Mouse (Mus musculus): ENCODE measurements around the gene Bag5. TPM values are rescaled to one million over a fixed set of nuclear protein-coding genes. Genes with fewer than 3 reads are reported as not detected.

Gene Bag5
- polyA plus RNA-seq, 1 experiment: 6.2 TPM

DNA sequence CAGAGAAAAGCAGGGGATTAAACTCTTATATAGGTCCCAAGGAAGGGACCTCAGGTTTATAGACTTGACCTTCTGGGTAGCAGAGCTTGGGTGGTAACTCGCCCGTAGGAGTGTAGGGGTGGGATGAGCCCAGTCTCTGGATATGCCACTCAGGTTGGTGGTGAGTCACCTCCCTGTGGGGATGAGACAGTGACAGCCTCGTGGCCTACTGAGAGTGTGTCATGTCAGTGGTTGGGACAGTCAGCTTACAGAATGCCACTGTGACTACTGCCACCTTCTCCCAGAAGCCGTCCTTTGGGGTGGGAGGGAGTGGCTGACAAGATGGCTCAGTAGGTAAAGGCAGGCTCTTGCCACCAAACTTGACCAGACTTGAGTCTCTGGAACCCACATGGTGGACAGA, 26.7 kb downstream of the Bag5 start:
- Histone ChIP-seq H3K36me3 (ENCODE audit: control insufficient read depth, insufficient read depth, low read length) (peaks cover 6% of the 10 kb centered on the region; the same call in 1 of the 2 replicates), H3K27ac (ENCODE audit: insufficient read depth, low read length) (no peak overlapping the region), H3K4me3 (ENCODE audit: extremely low read depth, insufficient read depth, insufficient read length) (no peak overlapping the region), H3K4me1 (ENCODE audit: control insufficient read depth, insufficient read depth, insufficient read length) (peaks cover 1% of the 10 kb centered on the region; the same call in 1 of the 2 replicates), H3K27me3 (ENCODE audit: control insufficient read depth, insufficient read depth, low read length) (no peaks in the 10 kb centered on the region)
- no peak for DNase-seq (ENCODE audit: low read depth in 1 of 2, low spot score in 2 of 2)
- 76% methylated on average over 4 of the region's 4 CpGs for WGBS
- TF ChIP-seq CTCF (IDR thresholded peaks at IDR 0.05; ENCODE audit: extremely low read depth, insufficient read depth, insufficient read length, insufficient replicate concordance) (no peak), POLR2A (IDR thresholded peaks at IDR 0.05; ENCODE audit: low read depth, low read length) (no peak)

DNA sequence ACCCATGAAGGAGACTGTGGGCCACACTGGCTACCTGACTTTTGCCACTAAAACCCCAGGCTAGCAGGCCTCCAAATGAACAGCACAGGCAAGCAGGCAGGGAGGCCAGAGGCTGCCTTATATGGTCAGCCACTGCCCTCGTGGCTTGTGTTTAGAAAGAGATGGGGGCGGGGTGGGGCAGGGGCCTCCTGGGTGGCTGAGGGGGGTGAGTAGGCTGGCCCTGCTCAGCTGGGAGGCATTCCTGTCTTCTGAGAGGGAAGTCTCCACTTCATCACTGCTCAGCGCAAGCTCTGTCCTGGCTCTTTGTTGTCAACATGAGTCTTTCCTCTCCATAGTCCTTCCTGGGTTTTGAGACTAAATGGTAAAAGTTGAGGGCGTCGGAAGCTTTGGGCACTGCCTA, 30.3 kb downstream of the Bag5 start:
- Histone ChIP-seq H3K36me3 (ENCODE audit: control insufficient read depth, insufficient read depth, low read length) (peaks cover 9% of the 10 kb centered on the region; the same call in 1 of the 2 replicates), H3K27me3 (ENCODE audit: control insufficient read depth, insufficient read depth, low read length) (no peaks in the 10 kb centered on the region), H3K27ac (ENCODE audit: insufficient read depth, low read length) (peak overlapping the region; percentile 48; the same call in 1 of the 2 replicates), H3K4me1 (ENCODE audit: control insufficient read depth, insufficient read depth, insufficient read length) (peaks cover 7% of the 10 kb centered on the region; the same call in 1 of the 2 replicates), H3K4me3 (ENCODE audit: extremely low read depth, insufficient read depth, insufficient read length) (no peak overlapping the region)
- no peak for DNase-seq (ENCODE audit: low read depth in 1 of 2, low spot score in 2 of 2)
- WGBS: 82% methylated on average over 5 of the region's 5 CpGs
- TF ChIP-seq POLR2A (IDR thresholded peaks at IDR 0.05; ENCODE audit: low read depth, low read length) (no peak), CTCF (IDR thresholded peaks at IDR 0.05; ENCODE audit: extremely low read depth, insufficient read depth, insufficient read length, insufficient replicate concordance) (no peak)

DNA sequence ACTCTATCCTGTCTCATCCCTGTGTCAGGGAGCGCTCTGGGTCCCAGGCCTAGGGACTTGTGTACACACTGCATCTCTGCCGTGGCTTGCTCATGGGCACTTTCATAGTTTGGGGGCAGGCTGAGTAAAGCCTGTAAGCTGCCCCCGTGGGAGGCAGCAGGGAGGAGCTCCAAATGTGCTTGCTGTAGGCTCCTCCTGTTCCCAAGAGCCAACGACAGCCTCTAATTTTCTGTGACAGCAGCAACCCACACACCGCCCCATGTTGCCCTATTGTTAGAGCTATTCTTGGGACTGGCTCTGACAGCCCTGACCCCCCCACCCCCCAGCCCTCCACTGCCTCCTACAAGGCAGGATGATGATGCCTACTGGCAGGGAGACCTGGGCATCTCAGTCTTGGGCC, 31.1 kb downstream of the Bag5 start:
- Histone ChIP-seq H3K4me3 (ENCODE audit: extremely low read depth, insufficient read depth, insufficient read length) (no peak overlapping the region), H3K36me3 (ENCODE audit: control insufficient read depth, insufficient read depth, low read length) (peaks cover 9% of the 10 kb centered on the region; the same call in 1 of the 2 replicates), H3K4me1 (ENCODE audit: control insufficient read depth, insufficient read depth, insufficient read length) (peaks cover 11% of the 10 kb centered on the region; the same call in 1 of the 2 replicates), H3K27me3 (ENCODE audit: control insufficient read depth, insufficient read depth, low read length) (no peaks in the 10 kb centered on the region), H3K27ac (ENCODE audit: insufficient read depth, low read length) (peak overlapping the region; percentile 32; the same call in 1 of the 2 replicates)
- WGBS: 86% methylated on average over 5 of the region's 5 CpGs
- DNase-seq (ENCODE audit: low read depth in 1 of 2, low spot score in 2 of 2): no peak
- TF ChIP-seq CTCF (IDR thresholded peaks at IDR 0.05; ENCODE audit: extremely low read depth, insufficient read depth, insufficient read length, insufficient replicate concordance) (no peak), POLR2A (IDR thresholded peaks at IDR 0.05; ENCODE audit: low read depth, low read length) (no peak)

GRCm38 (mm10) chr12:111681305-111681704, 31.8 kb downstream of the Bag5 start:
- no peak for DNase-seq (ENCODE audit: low read depth in 1 of 2, low spot score in 2 of 2)
- H3K4me1 ChIP-seq (ENCODE audit: control insufficient read depth, insufficient read depth, insufficient read length): peaks cover 11% of the 10 kb centered on the region; the same call in 1 of the 2 replicates
- WGBS: 88% methylated on average over 8 of the region's 8 CpGs
- no peak for TF ChIP-seq POLR2A (IDR thresholded peaks at IDR 0.05; ENCODE audit: low read depth, low read length)
- H3K27me3 ChIP-seq (ENCODE audit: control insufficient read depth, insufficient read depth, low read length): no peaks in the 10 kb centered on the region
- peak overlapping the region; percentile 42 for H3K27ac ChIP-seq (ENCODE audit: insufficient read depth, low read length)
- no peak overlapping the region for H3K4me3 ChIP-seq (ENCODE audit: extremely low read depth, insufficient read depth, insufficient read length)
- peaks cover 9% of the 10 kb centered on the region; the same call in 1 of the 2 replicates for H3K36me3 ChIP-seq (ENCODE audit: control insufficient read depth, insufficient read depth, low read length)

- Histone ChIP-seq H3K27me3 (ENCODE audit: control insufficient read depth, insufficient read depth, low read length) (no peaks in the 10 kb centered on the region), H3K36me3 (ENCODE audit: control insufficient read depth, insufficient read depth, low read length) (peaks cover 9% of the 10 kb centered on the region; the same call in 1 of the 2 replicates), H3K27ac (ENCODE audit: insufficient read depth, low read length) (no peak overlapping the region), H3K4me3 (ENCODE audit: extremely low read depth, insufficient read depth, insufficient read length) (no peak overlapping the region), H3K4me1 (ENCODE audit: control insufficient read depth, insufficient read depth, insufficient read length) (peaks cover 11% of the 10 kb centered on the region; the same call in 1 of the 2 replicates)
- TF ChIP-seq CTCF (IDR thresholded peaks at IDR 0.05; ENCODE audit: extremely low read depth, insufficient read depth, insufficient read length, insufficient replicate concordance) (no peak), POLR2A (IDR thresholded peaks at IDR 0.05; ENCODE audit: low read depth, low read length) (no peak)
- 91% methylated on average over 13 of the region's 13 CpGs for WGBS
- DNase-seq (ENCODE audit: low read depth in 1 of 2, low spot score in 2 of 2): no peak
These were observed 32.4 kb downstream of the Bag5 start for GRCm38 (mm10) chr12:111680661-111681060.

DNA sequence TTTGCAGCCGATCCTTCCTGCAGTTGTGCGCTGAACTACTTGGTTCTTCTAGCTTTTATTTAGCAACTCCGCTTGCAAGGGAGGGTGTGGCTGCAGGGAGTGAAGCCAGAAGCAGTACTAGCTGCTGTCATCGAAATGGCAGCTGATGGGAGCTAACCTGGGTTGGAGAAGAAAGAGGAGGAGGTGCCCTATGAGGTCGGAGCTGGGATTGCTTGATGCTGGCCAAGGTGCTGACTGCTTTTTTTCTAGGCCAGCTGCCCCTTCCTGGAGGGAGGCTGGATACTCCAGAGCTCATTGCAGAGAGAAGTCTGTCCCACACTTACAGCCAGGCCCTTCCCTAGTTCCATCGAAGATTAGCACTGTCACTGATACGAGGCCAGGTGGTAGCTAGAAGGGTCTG, 34.1 kb downstream of the Bag5 start:
- Histone ChIP-seq H3K27me3 (ENCODE audit: control insufficient read depth, insufficient read depth, low read length) (no peaks in the 10 kb centered on the region), H3K4me1 (ENCODE audit: control insufficient read depth, insufficient read depth, insufficient read length) (peaks cover 11% of the 10 kb centered on the region; the same call in 1 of the 2 replicates), H3K27ac (ENCODE audit: insufficient read depth, low read length) (no peak overlapping the region), H3K36me3 (ENCODE audit: control insufficient read depth, insufficient read depth, low read length) (peaks cover 9% of the 10 kb centered on the region; the same call in 1 of the 2 replicates), H3K4me3 (ENCODE audit: extremely low read depth, insufficient read depth, insufficient read length) (peak overlapping the region; percentile 89; the same call in 1 of the 2 replicates)
- TF ChIP-seq CTCF (IDR thresholded peaks at IDR 0.05; ENCODE audit: extremely low read depth, insufficient read depth, insufficient read length, insufficient replicate concordance): no peak
- TF ChIP-seq POLR2A (IDR thresholded peaks at IDR 0.05; ENCODE audit: low read depth, low read length): no peak
- DNase-seq (ENCODE audit: low read depth in 1 of 2, low spot score in 2 of 2): no peak
- WGBS: 60% methylated on average over 7 of the region's 7 CpGs

GRCm38 (mm10) chr12:111678670-111678933, 34.5 kb downstream of the Bag5 start:
- H3K36me3 ChIP-seq (ENCODE audit: control insufficient read depth, insufficient read depth, low read length): peaks cover 9% of the 10 kb centered on the region; the same call in 1 of the 2 replicates
- H3K27me3 ChIP-seq (ENCODE audit: control insufficient read depth, insufficient read depth, low read length): no peaks in the 10 kb centered on the region
- H3K4me1 ChIP-seq (ENCODE audit: control insufficient read depth, insufficient read depth, insufficient read length): peaks cover 11% of the 10 kb centered on the region; the same call in 1 of the 2 replicates
- WGBS: 8% methylated on average over 13 of the region's 13 CpGs
- H3K27ac ChIP-seq (ENCODE audit: insufficient read depth, low read length): no peak overlapping the region
- no peak for DNase-seq (ENCODE audit: low read depth in 1 of 2, low spot score in 2 of 2)
- peak overlapping the region; percentile 89 for H3K4me3 ChIP-seq (ENCODE audit: extremely low read depth, insufficient read depth, insufficient read length)
- TF ChIP-seq POLR2A (IDR thresholded peaks at IDR 0.05; ENCODE audit: low read depth, low read length): no peak
- no peak for TF ChIP-seq CTCF (IDR thresholded peaks at IDR 0.05; ENCODE audit: extremely low read depth, insufficient read depth, insufficient read length, insufficient replicate concordance)

Data from spleen, adult 2 months (tissue).